Mouse (Mus musculus) brain, embryonic 14.5 days (tissue): Measurements from ENCODE around the gene Mrpl43.

Experiments
- CTCF ChIP-seq: fragments of 200-500 bp; IDR thresholded peaks from 2 replicates; pipeline ENCODE4 v1.5.1; 2012; ENCODE audit warnings: inconsistent platforms, mild to moderate bottlenecking, moderate library complexity, borderline replicate concordance; ENCODE audit not compliant: insufficient read depth, insufficient read length; ENCODE audit errors: extremely low read depth
- POLR2A ChIP-seq: fragments of 200-500 bp; IDR thresholded peaks from 2 replicates; pipeline ENCODE4 v1.6.1; 2012; ENCODE audit warnings: mild to moderate bottlenecking, inconsistent platforms, borderline replicate concordance; ENCODE audit not compliant: poor library complexity, insufficient read depth, insufficient read length, severe bottlenecking; ENCODE audit errors: extremely low read depth

GRCm38 (mm10) chr19:45029571-45029970 is 23.3 kb upstream of the Mrpl43 start:
- TF ChIP-seq CTCF, result no peak
- TF ChIP-seq POLR2A, result no peak
